Mouse (Mus musculus) heart, postnatal 10 days (tissue): ENCODE data around the gene Csn2. TPM values are rescaled to one million over a fixed set of nuclear protein-coding genes. Genes with fewer than 3 reads are reported as not detected.

Source experiments
- DNase-seq, 2 experiments: peaks; one replicate each; pipeline ENCODE4 v3.0.0; 2021
- intact Hi-C: fragments of 180-260 bp; cut with DNase I; formaldehyde crosslinking; loops from one replicate; pipeline ENCODE4 v1.15.1; 2025
- total RNA-seq, 2 experiments: library from RNA; stranded (reverse); gene quantifications; 2 replicates each; pipeline ENCODE4 v1.2.3; 2021

Gene Csn2
- total RNA-seq, result not detected

GRCm38 (mm10) chr5:87699530-87699929 lies at the start of gene Csn2:
Csn2 (minus strand) TSS chr5:87699630.
- intact Hi-C loops, result no loop called here
- no peak for DNase-seq

GRCm38 (mm10) chr5:87734821-87735220 lies 35.4 kb upstream of the Csn2 start:
- intact Hi-C loops, result no loop called here
- no peak for DNase-seq

GRCm38 (mm10) chr5:87705891-87706290 lies 6.5 kb upstream of the Csn2 start:
- no peak for DNase-seq
- intact Hi-C loops, result no loop called here

- intact Hi-C loops, result no loop called here
Observed at GRCm38 (mm10) chr5:87665908-87666307, 33.5 kb downstream of the Csn2 start, which contains the start of gene Csn1s1. Csn1s1 (plus strand) TSS chr5:87666208.

GRCm38 (mm10) chr5:87642787-87643186 lies 56.6 kb downstream of the Csn2 start:
- intact Hi-C loops, result no loop called here
- peak in 1 of 2 experiments; percentile 12 for DNase-seq

More at GRCm38 (mm10) chr5:87665908-87666307, 33.5 kb downstream of the Csn2 start, which contains the start of gene Csn1s1:
- DNase-seq, result no peak

Other genes with a start within 250 kb of the Csn2 start
- not detected for gene Ugt2a2, start 217.4 kb downstream of the Csn2 start, total RNA-seq
- gene Gm43638, start 212.8 kb downstream of the Csn2 start, total RNA-seq, result not detected
- not detected for gene Ugt2a1, start 208.8 kb downstream of the Csn2 start, total RNA-seq
- not detected for gene Sult1b1, start 161.4 kb downstream of the Csn2 start, total RNA-seq
- gene Sult1d1, start 130.6 kb downstream of the Csn2 start, total RNA-seq, result not detected
- not detected for gene Sult1e1, start 108.0 kb downstream of the Csn2 start, total RNA-seq
- gene Csn1s1, start 33.4 kb downstream of the Csn2 start, total RNA-seq, result not detected
- not detected for gene Csn1s2a, start 74.9 kb upstream of the Csn2 start, total RNA-seq
- gene Csn1s2b, start 108.5 kb upstream of the Csn2 start, total RNA-seq, result not detected
- not detected for gene Prr27, start 126.1 kb upstream of the Csn2 start, total RNA-seq
- not detected for gene Odam, start 185.4 kb upstream of the Csn2 start, total RNA-seq
- gene Csn3, start 225.9 kb upstream of the Csn2 start, total RNA-seq, result not detected